Mouse (Mus musculus) spleen, embryonic (tissue): ENCODE measurements around the gene Vamp2.

Source experiments
- CTCF ChIA-PET: fragments of 350-600 bp; sonication (Branson Sonifier 250); formaldehyde crosslinking; loops from one replicate; lab custom pipeline; 2022; lab: Charles Lee

Gene Vamp2

GRCm38 (mm10) chr11:69088103-69088855 is at the start of gene Vamp2:
Gene Vamp2, plus strand, starts transcription at chr11:69088490.
- CTCF ChIA-PET = interaction anchor here (0.7 to 1.5 kb wide), 2 partner anchors 9 to 18 kb away, joined by 3 to 8 read pairs; partner anchors contain the start of gene Tmem107

- CTCF ChIA-PET = interaction anchor here (0.6 to 1.4 kb wide), 2 partner anchors 20 to 76 kb away, joined by 4 to 13 read pairs; no protein-coding TSS in a partner anchor
These were observed 42.5 kb upstream of the Vamp2 start, which contains the start of gene Aurkb for GRCm38 (mm10) chr11:69045531-69046394. Gene Aurkb, plus strand, starts transcription at chr11:69045647.

GRCm38 (mm10) chr11:69046395-69046774 is 41.9 kb upstream of the Vamp2 start:
- CTCF ChIA-PET = interaction anchor here (0.6 to 1.4 kb wide), 2 partner anchors 20 to 75 kb away, joined by 4 to 13 read pairs; no protein-coding TSS in a partner anchor

- CTCF ChIA-PET = no interaction called here
These were observed 40.7 kb upstream of the Vamp2 start for GRCm38 (mm10) chr11:69047592-69047991.

- CTCF ChIA-PET = no interaction called here
These were observed 40.1 kb upstream of the Vamp2 start for GRCm38 (mm10) chr11:69048151-69048550.

GRCm38 (mm10) chr11:69050748-69051147 is 37.5 kb upstream of the Vamp2 start:
- CTCF ChIA-PET = interaction anchor here (0.5 kb wide), 1 partner anchor 71 kb away, joined by 7 read pairs; the partner anchor contains the start of gene 9130213A22Rik

GRCm38 (mm10) chr11:69051771-69052170 is 36.5 kb upstream of the Vamp2 start:
- CTCF ChIA-PET = no interaction called here

- CTCF ChIA-PET = interaction anchor here (0.7 kb wide), 1 partner anchor 325 kb away, joined by 3 read pairs; no protein-coding TSS in a partner anchor
These were observed 35.4 kb upstream of the Vamp2 start for GRCm38 (mm10) chr11:69052824-69053421.

GRCm38 (mm10) chr11:69053848-69054247 is 34.4 kb upstream of the Vamp2 start:
- CTCF ChIA-PET = no interaction called here

- CTCF ChIA-PET = no interaction called here
These were observed 30.0 kb upstream of the Vamp2 start for GRCm38 (mm10) chr11:69058265-69058664.

- CTCF ChIA-PET = interaction anchor here (0.6 to 1.5 kb wide), 2 partner anchors 18 to 1042 kb away, joined by 3 to 5 read pairs; no protein-coding TSS in a partner anchor
These were observed 29.4 kb upstream of the Vamp2 start for GRCm38 (mm10) chr11:69058729-69059356.

GRCm38 (mm10) chr11:69059357-69059974 is 28.8 kb upstream of the Vamp2 start, which contains the start of gene Borcs6:
Gene Borcs6, plus strand, starts transcription at chr11:69059717.
- CTCF ChIA-PET = interaction anchor here (0.6 to 1.5 kb wide), 2 partner anchors 19 to 1041 kb away, joined by 3 to 5 read pairs; no protein-coding TSS in a partner anchor

- CTCF ChIA-PET = interaction anchor here (1.5 kb wide), 1 partner anchor 19 kb away, joined by 5 read pairs; no protein-coding TSS in a partner anchor
These were observed 28.3 kb upstream of the Vamp2 start for GRCm38 (mm10) chr11:69059975-69060411.

GRCm38 (mm10) chr11:69060448-69061254 is 27.6 kb upstream of the Vamp2 start:
- CTCF ChIA-PET = interaction anchor here (0.5 to 1.5 kb wide), 4 partner anchors 19 to 44 kb away, joined by 3 to 6 read pairs (median 4); no protein-coding TSS in a partner anchor

- CTCF ChIA-PET = interaction anchor here (0.6 to 0.9 kb wide), 2 partner anchors 20 to 32 kb away, joined by 3 to 6 read pairs; no protein-coding TSS in a partner anchor
These were observed 26.9 kb upstream of the Vamp2 start for GRCm38 (mm10) chr11:69061255-69061912.

- CTCF ChIA-PET = interaction anchor here (0.9 to 1.8 kb wide), 2 partner anchors 21 to 60 kb away, joined by 4 to 6 read pairs; partner anchors contain the start of gene 9130213A22Rik
These were observed 26.0 kb upstream of the Vamp2 start for GRCm38 (mm10) chr11:69062194-69062760.

GRCm38 (mm10) chr11:69062761-69063224 is 25.5 kb upstream of the Vamp2 start:
- CTCF ChIA-PET = interaction anchor here (0.6 to 1.8 kb wide), 4 partner anchors 21 to 137 kb away, joined by 3 to 8 read pairs (median 5); partner anchors contain the start of gene 9130213A22Rik
